14 mouse cellular contexts compared by ENCODE assay signal in genomic region chr14:7842631-7843332, GRCm38 (mm10). TPM values are rescaled to one million over a fixed set of nuclear protein-coding genes. Genes with fewer than 3 reads are reported as not detected.
DNase-seq lines count a peak whose midpoint lies in the region; ATAC-seq and TF ChIP-seq lines count a peak whose summit lies in the region.
"Had no signal": no experiment of that assay in that cellular context is flagged by ENCODE, and none has a peak within 500 bp of the region (broad histone marks: within the 10 kb centered on the region; RNA-seq: fewer than 3 reads in every experiment).

No protein-coding gene starts in this region.

- DNase-seq in adrenal gland, adult (ENCODE audit: inconsistent age in 2 of 2, low spot score in 1 of 2): peak; percentile 73 to 89
- no peak for DNase-seq in adrenal gland, postnatal 4 days (ENCODE audit: low spot score in 2 of 2)
- DNase-seq in liver, adult 2 months (ENCODE audit: extremely low read depth, low read depth, low spot score): peak; percentile 84
- DNase-seq in kidney, adult 8-10 months: peak; percentile 55 to 62
- peak; percentile 70 for DNase-seq in retina, embryonic 14.5 days (ENCODE audit: low spot score)
- DNase-seq in lung, postnatal 0 days (ENCODE audit: low spot score): no peak
- DNase-seq in liver: no peak

- H3K4me1 ChIP-seq in liver, adult 2 months (ENCODE audit: control insufficient read depth, insufficient read depth, low read length): peaks cover 28% of the 10 kb centered on the region
- H3K4me1 ChIP-seq in liver, embryonic 12.5 days: peaks cover 19% of the 10 kb centered on the region
- H3K4me1 ChIP-seq in lung, postnatal 0 days (ENCODE audit: insufficient read depth, low read depth, low read length): peaks cover 3% of the 10 kb centered on the region; the same call in 1 of the 2 replicates

- no peaks in the 10 kb centered on the region for H3K36me3 ChIP-seq in liver, adult 2 months (ENCODE audit: control insufficient read depth, insufficient read depth, low read length)
- H3K36me3 ChIP-seq in liver, embryonic 12.5 days: no peaks in the 10 kb centered on the region
- H3K36me3 ChIP-seq in lung, postnatal 0 days (ENCODE audit: insufficient read depth, low read length): no peaks in the 10 kb centered on the region

- TF ChIP-seq POLR2A in liver, adult 2 months (IDR thresholded peaks at IDR 0.05; ENCODE audit: extremely low read depth, insufficient read depth, low read length): no peak

- no peak for TF ChIP-seq CTCF in liver, adult 2 months (IDR thresholded peaks at IDR 0.05; ENCODE audit: low read depth, low read length)
- TF ChIP-seq CTCF in lung, postnatal 0 days (IDR thresholded peaks at IDR 0.05): no peak

- H3K9me3 ChIP-seq in liver, embryonic 12.5 days (replicated peaks): no peaks in the 10 kb centered on the region
- no peaks in the 10 kb centered on the region for H3K9me3 ChIP-seq in lung, postnatal 0 days (ENCODE audit: low read length)

- WGBS in liver, adult 2 months: 39% methylated on average over 15 of the region's 15 CpGs
- WGBS in liver, embryonic 12.5 days (ENCODE audit: insufficient replicate concordance): 68% methylated on average over 15 of the region's 15 CpGs
- WGBS in lung, postnatal 0 days: 59% methylated on average over 15 of the region's 15 CpGs

- TF ChIP-seq EP300 in lung, postnatal 0 days (IDR thresholded peaks at IDR 0.05): no peak

- H3K27me3 ChIP-seq in liver, adult 2 months (ENCODE audit: control insufficient read depth, insufficient read depth, low read length): no peaks in the 10 kb centered on the region
- no peaks in the 10 kb centered on the region for H3K27me3 ChIP-seq in liver, embryonic 12.5 days (replicated peaks)
- H3K27me3 ChIP-seq in lung, postnatal 0 days (replicated peaks; ENCODE audit: insufficient read depth, low read length): no peaks in the 10 kb centered on the region

- peak overlapping the region; percentile 1 for H3K27ac ChIP-seq in liver, adult 2 months (replicated peaks; ENCODE audit: insufficient read depth, low read depth, low read length)
- H3K27ac ChIP-seq in liver, embryonic 12.5 days: no peak overlapping the region
- H3K27ac ChIP-seq in lung, postnatal 0 days (ENCODE audit: low read length): no peak overlapping the region

- peaks cover 35% of the 10 kb centered on the region; the same call in 1 of the 2 replicates for H3K79me2 ChIP-seq in liver, adult 2 months (ENCODE audit: control insufficient read depth, insufficient read depth, low read length)

- peak overlapping the region; percentile 3; the same call in 1 of the 2 replicates for H3K9ac ChIP-seq in liver, adult 2 months (ENCODE audit: low read depth, low read length)
- H3K9ac ChIP-seq in liver, embryonic 12.5 days: no peak overlapping the region
- H3K9ac ChIP-seq in lung, postnatal 0 days (replicated peaks; ENCODE audit: low read depth): no peak overlapping the region

- peak overlapping the region; percentile 9; the same call in 1 of the 2 replicates for H3K4me3 ChIP-seq in liver, adult 2 months (ENCODE audit: insufficient read depth, low read depth, low read length)
- H3K4me3 ChIP-seq in liver, embryonic 12.5 days: no peak overlapping the region
- H3K4me3 ChIP-seq in lung, postnatal 0 days (ENCODE audit: low read depth, low read length): no peak overlapping the region
- H3K4me3 ChIP-seq: erythroblast, embryonic 14.5 days had no signal

- no peak overlapping the region for H3K4me2 ChIP-seq in liver, embryonic 12.5 days
- no peak overlapping the region for H3K4me2 ChIP-seq in lung, postnatal 0 days (replicated peaks; ENCODE audit: low read depth, low read length)

- no peak for ATAC-seq in liver, embryonic 12.5 days
- no peak for ATAC-seq in lung, postnatal 0 days

RNA-seq across cellular contexts. Expression of gene Flnb, which starts 25.0 kb away (rescaled TPM):
- total RNA-seq in adrenal gland, postnatal 4 days (2021): 10 to 100 TPM; 54.7 to 54.8 TPM
- total RNA-seq in liver, adult 2 months (2014; rRNA removed): 27.8 and 34.6 TPM in 2 replicates
- 10.6 and 15.9 TPM in 2 replicates for polyA plus RNA-seq in liver, adult 2 months (2012; rRNA removed)
- polyA plus RNA-seq in liver, embryonic 12.5 days (2016; fragmentation: Nextera tagmentation; extraction: Ambion mirVana): 7.4 and 8.7 TPM in 2 replicates
- 5.4 and 6.7 TPM in 2 replicates for polyA plus RNA-seq in lung, postnatal 0 days (2015; fragmentation: Nextera tagmentation; extraction: Ambion mirVana)

RNA-seq across cellular contexts. Expression of gene Gm26661, which starts 51.4 kb away (rescaled TPM):
- not detected for total RNA-seq in adrenal gland, postnatal 4 days (2021)
- not detected in 2 replicates for total RNA-seq in liver, adult 2 months (2014; rRNA removed)
- polyA plus RNA-seq in liver, adult 2 months (2012; rRNA removed): not detected in 2 replicates
- not detected in 2 replicates for polyA plus RNA-seq in liver, embryonic 12.5 days (2016; fragmentation: Nextera tagmentation; extraction: Ambion mirVana)
- polyA plus RNA-seq in lung, postnatal 0 days (2015; fragmentation: Nextera tagmentation; extraction: Ambion mirVana): not detected in 2 replicates
- total RNA-seq: left cerebral cortex, postnatal 25 days; megakaryocyte, adult 5-6 weeks had no signal
- polyA plus RNA-seq: erythroblast, embryonic 14.5 days; heart, embryonic 14.5 days; neural tube, embryonic 14.5 days; stomach, embryonic 14.5 days had no signal

Comparison
In these comparisons a context has a peak if more than half of its experiments do, and no peak if none do; other contexts are left out.
1. DNase-seq: peak in adrenal gland, adult (2 of 2), liver, adult 2 months (single experiment), kidney, adult 8-10 months (2 of 2) and retina, embryonic 14.5 days (single experiment); none in adrenal gland, postnatal 4 days (0 of 2), lung, postnatal 0 days (single experiment) and liver (single experiment).